Mouse (Mus musculus): ENCODE data around the gene Mbl2. TPM values are rescaled to one million over a fixed set of nuclear protein-coding genes. Genes with fewer than 3 reads are reported as not detected.

Gene Mbl2
- total RNA-seq, 1 experiment: 0.18 TPM

GRCm38 (mm10) chr19:30287899-30288490 lies 55.3 kb downstream of the Mbl2 start:
- Histone ChIP-seq H3K4me1 (ENCODE audit: control insufficient read depth in 2 of 2, insufficient read depth in 2 of 2, low read length in 2 of 2, poor library complexity in 1 of 2) (no peaks in the 10 kb centered on the region), H3K9me3 (ENCODE audit: control insufficient read depth, insufficient read depth, low read depth, low read length) (no peaks in the 10 kb centered on the region), H3K9ac (ENCODE audit: insufficient read depth, low read depth, low read length, poor library complexity, severe bottlenecking) (no peak overlapping the region), H3K27ac (ENCODE audit: insufficient read depth, low read depth, low read length, poor library complexity, severe bottlenecking) (no peak overlapping the region), H3K4me3 (ENCODE audit: insufficient read depth in 1 of 2, low read depth in 1 of 2, low read length in 2 of 2, poor library complexity in 1 of 2, severe bottlenecking in 1 of 2) (no peak overlapping the region), H3K36me3 (ENCODE audit: control insufficient read depth, insufficient read depth, low read length, poor library complexity, severe bottlenecking) (no peaks in the 10 kb centered on the region)
- in situ Hi-C loops (cut with MboI; ENCODE audit: low sequenced_read_pairs in 2 of 2, unreplicated experiment in 2 of 2): no loop called here
- no peak for TF ChIP-seq ZC3H11A (IDR thresholded peaks at IDR 0.05; ENCODE audit: borderline replicate concordance, low read depth, low read length)
- no peak for TF ChIP-seq ZNF384 (IDR thresholded peaks at IDR 0.05; ENCODE audit: low read depth, low read length)
- no peak for TF ChIP-seq MAFK (IDR thresholded peaks at IDR 0.05; ENCODE audit: insufficient read depth, low read depth, low read length)
- no peak for TF ChIP-seq HCFC1 (IDR thresholded peaks at IDR 0.05; ENCODE audit: borderline replicate concordance, insufficient read depth, low read length)
- no peak for TF ChIP-seq CHD2 (IDR thresholded peaks at IDR 0.05; ENCODE audit: low read depth, low read length)
- no peak for DNase-seq (ENCODE audit: low read depth, low spot score)

Other genes with a start within 250 kb of the Mbl2 start
- gene Trpd52l3, start 229.2 kb upstream of the Mbl2 start, total RNA-seq (2012; rRNA removed): 0.13 TPM in 1 of 2 replicates, not detected in the other
- gene Uhrf2, start 202.4 kb upstream of the Mbl2 start, total RNA-seq (2012; rRNA removed): 40.5 and 46.2 TPM in 2 replicates
- gene Gldc, start 57.5 kb upstream of the Mbl2 start, total RNA-seq (2012; rRNA removed): 188 and 317 TPM in 2 replicates